Mouse (Mus musculus) ES-CJ7 (cell line): Measurements from ENCODE around the gene Msh2.
"Not testable (repeated sequence)": the region's sequence is repeated elsewhere in the genome, so short reads cannot be mapped to it uniquely, and the experiment has no call there.

Experiments used
- DNase-seq: peaks from one replicate; pipeline ENCODE4 v3.0.0; 2011; ENCODE audit warnings: low read depth, low spot score

Msh2 gene

DNA sequence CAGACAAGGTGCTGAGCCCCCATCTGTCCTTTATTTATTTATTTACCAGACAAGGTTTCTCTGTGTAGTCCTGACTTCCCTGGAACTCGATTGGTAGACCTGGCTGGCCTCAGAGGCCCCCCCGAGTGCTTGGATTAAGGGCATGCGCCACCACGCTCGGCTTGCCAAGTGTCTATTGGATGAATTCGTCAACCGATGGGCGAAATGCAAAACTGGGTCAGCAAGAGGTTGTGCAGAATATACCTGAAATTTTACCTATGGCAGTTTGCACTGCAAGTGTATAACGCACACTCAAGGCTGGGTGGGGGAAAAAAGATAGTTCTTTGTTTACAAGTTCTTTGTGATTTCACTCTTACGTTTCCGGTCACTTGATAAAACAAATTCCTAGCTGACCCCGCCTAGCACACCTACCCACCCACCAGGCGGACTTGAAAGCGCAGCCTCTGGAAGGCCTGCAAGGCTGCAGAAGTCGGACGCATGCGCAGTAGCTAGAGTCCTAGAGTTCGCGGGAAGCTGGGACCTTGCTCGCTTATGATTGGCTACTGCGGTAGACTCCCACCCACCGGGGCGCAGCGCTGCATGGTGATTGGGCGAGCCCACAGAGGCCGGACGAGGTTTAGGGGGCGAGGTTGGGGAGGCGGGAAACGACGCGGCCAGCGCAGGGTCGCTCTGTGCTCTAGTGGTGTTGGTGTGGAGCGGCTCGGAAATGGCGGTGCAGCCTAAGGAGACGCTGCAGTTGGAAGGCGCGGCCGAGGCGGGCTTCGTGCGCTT, at the start of gene Msh2:
TSS of gene Msh2 (plus strand) at position 441 of the 771 bp plus-strand sequence.
- peak; percentile 100 for DNase-seq

DNA sequence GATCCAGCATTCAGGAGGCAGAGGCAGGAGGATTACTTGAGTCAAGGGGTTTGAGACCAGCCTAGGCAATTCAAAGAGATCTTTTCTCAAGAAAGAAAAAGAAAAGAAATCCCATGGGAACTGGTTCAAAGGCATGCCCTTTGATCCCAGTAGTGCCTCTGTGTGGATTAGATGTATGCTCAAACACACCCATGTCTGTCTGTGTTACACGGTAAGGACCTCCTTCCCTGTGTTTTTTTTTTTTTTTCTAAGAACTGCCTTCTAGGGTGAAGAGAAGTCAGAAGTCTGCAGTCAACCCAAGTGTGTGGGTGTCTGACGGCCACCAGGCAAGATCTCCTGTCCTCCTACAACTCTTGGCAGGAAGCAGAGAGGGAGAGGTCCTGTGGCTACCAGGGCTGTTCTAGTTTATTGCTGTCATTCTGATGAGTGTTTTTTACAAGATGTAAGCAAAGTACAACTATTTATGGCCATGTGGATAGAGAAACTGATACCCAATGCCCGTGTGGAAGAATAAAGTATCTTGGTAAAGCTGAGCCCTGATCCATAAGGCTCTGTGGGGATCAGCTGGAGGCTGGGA, 46.5 kb upstream of the Msh2 start:
- no peak for DNase-seq

DNA sequence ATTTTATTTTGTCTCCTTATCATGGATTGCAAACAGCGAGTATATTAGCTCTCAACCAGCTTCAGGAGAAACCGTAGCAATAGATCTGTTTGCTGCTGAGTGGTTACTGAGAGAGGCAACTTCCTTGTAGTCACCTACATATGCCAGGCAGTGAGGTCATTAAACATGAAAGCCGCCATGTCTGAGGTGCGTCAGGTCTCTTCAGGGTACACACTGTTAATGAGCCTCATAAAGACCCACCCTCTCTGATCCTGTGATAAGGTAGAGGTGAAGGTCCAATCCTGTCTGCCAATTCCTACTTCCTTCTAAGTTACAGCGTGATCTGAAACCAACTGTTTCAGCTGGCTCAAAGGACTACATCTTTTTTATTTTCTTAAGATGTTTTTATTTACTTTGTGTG, 44.0 kb upstream of the Msh2 start:
- DNase-seq: no peak

- no peak for DNase-seq
Measured at GRCm38 (mm10) chr17:87628706-87629105, 43.4 kb upstream of the Msh2 start.

GRCm38 (mm10) chr17:87637056-87637389, 35.1 kb upstream of the Msh2 start:
- peak; percentile 20 for DNase-seq

GRCm38 (mm10) chr17:87639242-87639641, 32.9 kb upstream of the Msh2 start:
- peak; percentile 51 for DNase-seq

GRCm38 (mm10) chr17:87640272-87640671, 31.9 kb upstream of the Msh2 start:
- DNase-seq: peak; percentile 36

- DNase-seq: no peak
Measured at GRCm38 (mm10) chr17:87641006-87641405, 31.1 kb upstream of the Msh2 start.

DNA sequence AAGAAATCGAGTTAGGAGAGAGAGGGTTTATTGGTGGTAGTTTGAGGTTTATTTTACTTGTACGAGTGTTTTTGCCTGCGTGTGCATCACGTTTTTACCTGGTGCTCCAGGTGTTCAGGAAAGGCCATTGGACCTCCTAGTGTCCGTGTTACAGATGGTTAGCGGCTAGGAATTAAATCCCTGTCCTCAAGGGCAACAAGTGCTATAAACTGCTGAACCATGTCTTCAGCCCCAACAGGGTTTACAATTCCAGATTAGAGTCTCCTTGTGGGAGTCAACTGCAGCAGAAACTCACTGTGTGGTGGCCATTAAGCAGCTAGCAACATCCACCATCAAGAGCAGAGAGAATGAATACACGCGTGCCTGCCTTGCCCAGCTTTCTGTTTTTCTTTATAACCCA, 29.4 kb upstream of the Msh2 start:
- DNase-seq: no peak

- DNase-seq: not testable (repeated sequence)
Measured at GRCm38 (mm10) chr17:87655616-87656015, 16.5 kb upstream of the Msh2 start.

DNA sequence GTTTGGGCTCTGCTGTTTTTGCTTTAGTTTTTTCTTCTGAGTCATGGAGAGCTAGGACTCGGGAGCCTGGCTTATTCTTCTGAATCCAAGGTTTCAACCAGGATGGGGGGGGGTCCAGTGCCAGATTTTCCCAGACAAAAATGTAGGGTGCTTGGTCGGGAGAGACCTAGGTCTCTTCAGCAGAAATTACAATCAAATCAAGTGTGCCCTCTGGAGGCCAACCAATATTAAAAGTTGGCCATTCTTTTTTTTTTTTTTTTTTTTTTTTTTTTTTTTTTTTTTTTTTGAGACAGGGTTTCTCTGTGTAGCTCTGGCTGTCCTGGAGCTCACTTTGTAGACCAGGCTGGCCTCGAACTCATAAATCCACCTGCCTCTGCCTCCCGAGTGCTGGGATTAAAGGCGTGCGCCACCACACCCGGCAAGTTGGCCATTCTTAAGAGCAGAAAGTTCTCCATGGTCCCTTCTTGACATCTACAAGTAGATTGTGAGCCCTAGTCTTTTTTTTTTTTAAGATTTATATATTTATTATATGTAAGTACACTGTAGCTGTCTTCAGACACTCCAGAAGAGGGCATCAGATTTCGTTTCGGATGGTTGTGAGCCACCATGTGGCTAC, 10.1 kb upstream of the Msh2 start:
- DNase-seq: not testable (repeated sequence)

DNA sequence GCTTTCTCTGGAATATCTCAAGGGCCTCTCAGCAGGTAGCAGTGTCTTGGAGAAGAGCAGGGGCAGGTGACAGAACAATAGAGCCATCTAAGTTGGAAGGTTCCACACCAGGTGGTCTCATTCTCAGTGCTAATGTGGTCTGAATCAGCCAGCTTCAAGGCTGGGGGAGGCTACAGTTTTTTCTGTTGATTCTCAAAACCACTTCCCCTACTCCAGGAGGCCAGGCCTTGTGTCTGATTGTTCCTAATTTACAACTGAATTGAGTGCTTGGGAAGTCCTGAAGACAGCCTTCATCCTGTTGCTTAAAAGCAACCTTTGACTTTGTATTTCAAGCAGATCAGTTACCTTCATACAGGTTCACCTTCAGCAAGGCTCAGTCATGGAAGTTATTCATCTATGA, 7.9 kb upstream of the Msh2 start:
- DNase-seq: peak; percentile 86

DNA sequence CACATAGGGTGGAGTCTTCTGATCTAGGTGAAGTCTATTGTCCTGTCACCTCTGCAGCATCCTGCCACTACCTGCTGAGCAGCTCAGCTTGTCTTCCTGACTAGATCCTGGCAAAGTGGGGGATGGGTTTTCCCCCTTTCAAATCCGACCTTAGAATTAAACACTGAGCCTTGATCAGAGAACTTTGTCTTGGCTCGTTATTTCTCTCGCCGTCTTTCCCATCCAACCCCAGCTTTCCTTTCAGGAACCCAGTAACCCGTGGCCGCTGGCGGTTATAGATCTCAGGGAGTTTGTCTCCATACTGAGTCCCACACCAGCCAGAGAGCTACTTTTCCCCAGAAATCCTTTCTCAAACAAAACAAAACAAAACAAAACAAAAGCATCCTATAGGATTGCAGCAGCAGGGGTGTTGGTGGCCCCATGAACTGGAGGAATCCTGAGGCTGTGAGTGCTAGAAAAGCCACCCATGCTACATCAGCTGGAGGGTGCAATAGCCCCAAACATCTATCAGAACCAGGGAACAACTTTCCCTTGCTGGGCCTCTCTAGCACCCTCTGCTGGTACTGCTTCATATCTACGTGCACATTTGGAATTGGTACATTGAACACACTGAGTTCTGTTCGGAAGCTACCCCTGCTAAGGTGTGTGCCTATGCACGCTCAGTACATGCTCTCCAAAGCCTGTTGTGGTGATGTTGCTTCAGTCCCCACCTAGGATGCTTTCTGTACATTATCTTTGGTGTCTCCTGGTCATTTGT, 6.9 kb upstream of the Msh2 start:
- DNase-seq: peak; percentile 63

GRCm38 (mm10) chr17:87672677-87673286, 652 bp downstream of the Msh2 start:
- DNase-seq: no peak

GRCm38 (mm10) chr17:87676916-87677474, 4.9 kb downstream of the Msh2 start:
- peak; percentile 60 for DNase-seq

- peak; percentile 91 for DNase-seq
Measured at GRCm38 (mm10) chr17:87677656-87678055, 5.5 kb downstream of the Msh2 start.

DNA sequence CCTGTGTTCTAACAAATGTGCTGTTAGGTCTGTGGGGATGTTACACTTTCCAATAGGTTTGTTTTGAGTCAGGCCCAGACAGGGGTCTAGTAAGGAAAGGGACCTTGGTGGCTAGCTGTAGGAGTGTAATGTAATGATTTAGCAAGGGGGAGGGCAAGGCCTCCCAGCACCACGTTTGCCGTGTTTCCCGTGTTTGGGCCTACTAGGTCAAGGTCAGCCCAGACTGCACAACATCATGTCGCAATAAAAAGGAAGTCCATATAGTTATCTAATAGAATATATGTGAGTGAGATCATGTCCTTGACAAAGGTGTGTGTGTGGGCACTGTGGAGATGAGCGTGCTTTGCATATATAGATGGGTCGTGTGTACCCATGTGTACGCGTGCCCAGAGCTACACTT, 17.1 kb downstream of the Msh2 start:
- DNase-seq: no peak

- peak; percentile 68 for DNase-seq
Measured at GRCm38 (mm10) chr17:87691958-87692357, 19.8 kb downstream of the Msh2 start.

GRCm38 (mm10) chr17:87695874-87696465, 23.8 kb downstream of the Msh2 start:
- peak; percentile 74 for DNase-seq

GRCm38 (mm10) chr17:87696814-87697213, 24.7 kb downstream of the Msh2 start:
- no peak for DNase-seq
